ENCODE assay signal across 1 mouse cellular context in the genomic region with DNA sequence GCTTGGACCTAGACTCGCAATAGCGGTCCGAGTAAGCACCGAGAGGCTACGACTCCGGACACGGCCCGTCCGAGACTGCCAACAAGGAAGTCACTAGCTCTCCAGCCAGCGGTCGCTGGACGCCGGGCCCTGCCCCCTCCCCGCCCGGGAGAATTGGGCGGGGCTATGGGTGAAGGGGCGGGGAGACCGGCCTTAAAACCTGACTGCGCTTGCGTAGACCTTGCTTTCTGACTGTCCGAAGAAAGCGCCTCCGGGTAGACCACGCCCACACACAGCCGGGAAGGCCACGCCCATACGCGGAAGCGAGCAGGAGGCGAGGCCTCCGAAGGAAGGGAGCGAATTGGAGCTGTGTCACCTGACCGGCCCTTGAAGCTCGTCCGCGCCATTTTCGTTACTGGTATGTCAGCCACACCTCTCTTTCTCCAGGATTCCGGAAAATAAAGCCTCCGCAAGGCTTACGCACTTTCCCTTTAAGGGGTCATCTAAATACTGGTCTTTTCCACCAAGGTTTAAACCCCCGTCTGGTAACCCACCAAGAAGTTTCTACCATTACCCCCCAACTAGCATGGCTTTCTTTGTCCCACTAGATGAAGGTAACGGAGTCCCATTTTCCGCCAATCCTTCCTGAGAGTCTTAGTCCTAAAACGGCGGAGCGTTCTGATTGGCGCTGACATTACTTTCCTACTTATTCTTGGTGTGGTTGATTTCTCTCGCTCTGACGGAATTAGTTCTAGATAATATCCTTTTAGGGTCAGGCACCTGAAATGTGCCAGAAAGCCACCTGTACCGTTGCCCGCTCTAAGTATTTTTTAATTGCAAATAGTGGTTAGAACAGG.
TF ChIP-seq lines count a peak whose summit lies in the region.

A gene (minus strand): TSS at position 141 of the 836 bp plus-strand sequence.

TF ChIP-seq in CH12.LX, 34 proteins besides CTCF, POLR2A, EP300 and RAD21 (continued from another document):
- peak; percentile 75 for TF ChIP-seq MAZ (IDR thresholded peaks at IDR 0.05; ENCODE audit: low read depth, low read length)
- no peak for TF ChIP-seq UBTF (IDR thresholded peaks at IDR 0.05; ENCODE audit: low read depth, low read length)
- TF ChIP-seq NELFE (IDR thresholded peaks at IDR 0.05; ENCODE audit: low read depth, low read length), result peak; percentile 65
- TF ChIP-seq JUN (IDR thresholded peaks at IDR 0.05; ENCODE audit: insufficient read depth, low read depth, low read length), result no peak
- 0 out of 2 replicates have a peak, but pooled peaks have one; percentile 37 for TF ChIP-seq BHLHE40 (IDR thresholded peaks at IDR 0.05; ENCODE audit: low read depth, low read length)
- peak; percentile 50; the same call in 1 of the 2 replicates for TF ChIP-seq ZMIZ1 (IDR thresholded peaks at IDR 0.05; ENCODE audit: low read depth, low read length)
- TF ChIP-seq ELF1 (IDR thresholded peaks at IDR 0.05; ENCODE audit: low read depth, low read length), result peak; percentile 95
- no peak for TF ChIP-seq POLR2AphosphoS2 (IDR thresholded peaks at IDR 0.05; ENCODE audit: low read depth, low read length)
- TF ChIP-seq TCF12 (IDR thresholded peaks at IDR 0.05; ENCODE audit: low read depth, low read length), result peak; percentile 48
- peak; percentile 49; the same call in 1 of the 2 replicates for TF ChIP-seq E2F4 (IDR thresholded peaks at IDR 0.05; ENCODE audit: insufficient replicate concordance, low read depth, low read length)
- TF ChIP-seq KAT2A (IDR thresholded peaks at IDR 0.05; ENCODE audit: insufficient replicate concordance, low read length), result 0 out of 2 replicates have a peak, but pooled peaks have one; percentile 64
- TF ChIP-seq MAX (IDR thresholded peaks at IDR 0.05; ENCODE audit: low read length), result peak; percentile 62; the same call in 1 of the 2 replicates
- peak; percentile 79 for TF ChIP-seq NRF1 (IDR thresholded peaks at IDR 0.05; ENCODE audit: low read depth, low read length)
- TF ChIP-seq ZNF384 (IDR thresholded peaks at IDR 0.05; ENCODE audit: low read depth, low read length), result no peak
- TF ChIP-seq ETS1 (conservative IDR thresholded peaks at IDR 0.05; ENCODE audit: low read depth, low read length), result no peak
- TF ChIP-seq ZC3H11A (IDR thresholded peaks at IDR 0.05; ENCODE audit: low read depth, low read length), result no peak
- 0 out of 2 replicates have a peak, but pooled peaks have one; percentile 18 for TF ChIP-seq MXI1 (IDR thresholded peaks at IDR 0.05; ENCODE audit: low read depth, low read length)
- TF ChIP-seq TBP (conservative IDR thresholded peaks at IDR 0.05; ENCODE audit: low read depth, low read length), result no peak
- TF ChIP-seq MAFK (IDR thresholded peaks at IDR 0.05; ENCODE audit: insufficient replicate concordance, low read length), result no peak
- peak; percentile 95 for TF ChIP-seq USF1 (IDR thresholded peaks at IDR 0.05; ENCODE audit: low read depth, low read length)
- 0 out of 2 replicates have a peak, but pooled peaks have one; percentile 7 for TF ChIP-seq MEF2A (IDR thresholded peaks at IDR 0.05; ENCODE audit: borderline replicate concordance, low read depth, low read length)
- TF ChIP-seq ZKSCAN1 (IDR thresholded peaks at IDR 0.05; ENCODE audit: borderline replicate concordance, low read depth, low read length), result no peak
- TF ChIP-seq CHD1 (IDR thresholded peaks at IDR 0.05; ENCODE audit: low read depth, low read length), result no peak
- TF ChIP-seq RCOR1 (conservative IDR thresholded peaks at IDR 0.05; ENCODE audit: low read depth, low read length), result no peak
- no peak for TF ChIP-seq PAX5 (IDR thresholded peaks at IDR 0.05; ENCODE audit: low read length)
- peak; percentile 12; the same call in 1 of the 2 replicates for TF ChIP-seq SIN3A (IDR thresholded peaks at IDR 0.05; ENCODE audit: low read length)
- no peak for TF ChIP-seq SMC3 (IDR thresholded peaks at IDR 0.05; ENCODE audit: low read depth, low read length)
- 0 out of 2 replicates have a peak, but pooled peaks have one; percentile 47 for TF ChIP-seq MYC (IDR thresholded peaks at IDR 0.05; ENCODE audit: low read depth, low read length)
- peak; percentile 95 for TF ChIP-seq USF2 (conservative IDR thresholded peaks at IDR 0.05; ENCODE audit: low read depth, low read length)
- no peak; the same call in 1 of the 2 replicates for TF ChIP-seq JUND (conservative IDR thresholded peaks at IDR 0.05; ENCODE audit: low read depth, low read length)
- peak; percentile 37; the same call in 1 of the 2 replicates for TF ChIP-seq CHD2 (IDR thresholded peaks at IDR 0.05; ENCODE audit: low read length)
- no peak for TF ChIP-seq GABPA (IDR thresholded peaks at IDR 0.05; ENCODE audit: insufficient replicate concordance, low read depth, low read length)
